Mouse (Mus musculus) layer of hippocampus, postnatal 25 days (tissue): ENCODE results near the gene Olfr1382. TPM values are rescaled to one million over a fixed set of nuclear protein-coding genes. Genes with fewer than 3 reads are reported as not detected.
"Not testable (repeated sequence)": the region's sequence is repeated elsewhere in the genome, so short reads cannot be mapped to it uniquely, and the experiment has no call there.

Experiments
- DNase-seq, 2 experiments: peaks; one replicate each; pipeline ENCODE4 v3.0.0; 2022; ENCODE audit warnings: mixed read lengths in 2 of 2, low spot score in 1 of 2; ENCODE audit errors: extremely low spot score in 1 of 2
- total RNA-seq, 2 experiments: library from RNA; stranded (reverse); gene quantifications; 2 replicates each; pipeline ENCODE4 v1.2.3; 2021

Gene Olfr1382
- total RNA-seq: not detected

DNA sequence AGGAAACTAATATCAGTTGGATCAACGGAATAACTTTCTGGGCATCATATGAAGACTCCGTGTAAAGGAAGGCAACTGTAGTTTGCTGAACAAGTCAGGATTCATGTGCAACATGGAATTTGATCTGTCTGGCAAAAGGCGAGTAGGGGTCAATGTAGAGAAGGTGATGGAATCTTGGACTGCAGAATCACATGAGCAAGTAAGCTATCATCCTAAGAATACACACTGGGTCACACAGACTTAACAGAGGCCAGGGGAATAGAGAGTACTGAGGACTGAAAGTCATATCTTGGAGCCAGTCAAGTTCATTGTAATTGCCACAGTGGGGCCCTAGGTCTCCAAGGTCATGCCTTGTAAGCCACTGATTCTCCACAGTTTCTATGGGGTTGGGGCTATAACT lies at the start of gene Olfr1382:
Gene Olfr1382, plus strand, starts transcription at position 301 of the 400 bp plus-strand sequence.
- DNase-seq: no peak

GRCm38 (mm10) chr11:49485973-49486372 lies 42.1 kb upstream of the Olfr1382 start:
- DNase-seq: no peak

- DNase-seq: not testable (repeated sequence)
These were observed 39.3 kb upstream of the Olfr1382 start, which contains the start of gene Olfr1385 for GRCm38 (mm10) chr11:49488770-49489169. Gene Olfr1385 (plus strand): TSS chr11:49489070.

DNA sequence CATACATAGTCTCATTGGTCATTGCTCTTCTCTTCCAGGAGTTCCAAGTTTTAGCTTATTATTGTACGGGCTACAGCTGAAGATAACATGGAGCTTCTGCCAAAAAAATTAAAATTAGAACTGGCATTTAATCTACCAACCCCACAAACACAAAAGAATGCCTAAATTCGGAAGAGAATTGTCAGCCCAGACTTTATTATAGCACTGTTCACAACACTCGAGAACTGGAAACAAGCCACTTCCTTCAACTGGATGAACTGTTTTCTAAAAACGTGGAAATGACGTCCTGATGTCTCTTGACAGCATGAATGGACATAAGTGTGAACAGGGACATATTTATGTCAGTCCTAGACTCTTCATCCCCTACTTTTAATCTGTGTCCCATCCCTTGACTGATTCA lies 10.0 kb upstream of the Olfr1382 start:
- DNase-seq: no peak

DNA sequence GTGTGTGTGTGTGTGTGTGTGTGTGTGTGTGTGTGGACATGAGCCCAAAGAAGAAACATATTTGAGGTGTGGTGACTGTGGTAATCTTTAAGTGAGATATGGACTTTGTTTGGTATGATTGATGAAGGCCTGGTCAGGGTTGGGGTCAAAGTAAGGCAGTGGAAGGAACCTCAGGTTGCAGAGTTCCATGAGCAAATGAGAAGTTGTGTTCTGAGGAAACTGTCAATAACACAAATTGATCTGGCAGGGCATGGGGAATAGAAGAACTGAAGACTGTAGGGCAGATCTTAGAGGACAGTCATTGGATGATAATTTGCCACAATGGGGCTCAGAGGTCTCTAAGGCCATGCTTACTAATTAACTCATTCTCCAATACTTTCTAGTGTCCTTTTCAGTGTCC lies 8.7 kb upstream of the Olfr1382 start, which contains the start of gene Olfr1383:
Gene Olfr1383, plus strand, starts transcription at position 301 of the 400 bp plus-strand sequence.
- DNase-seq: no peak

DNA sequence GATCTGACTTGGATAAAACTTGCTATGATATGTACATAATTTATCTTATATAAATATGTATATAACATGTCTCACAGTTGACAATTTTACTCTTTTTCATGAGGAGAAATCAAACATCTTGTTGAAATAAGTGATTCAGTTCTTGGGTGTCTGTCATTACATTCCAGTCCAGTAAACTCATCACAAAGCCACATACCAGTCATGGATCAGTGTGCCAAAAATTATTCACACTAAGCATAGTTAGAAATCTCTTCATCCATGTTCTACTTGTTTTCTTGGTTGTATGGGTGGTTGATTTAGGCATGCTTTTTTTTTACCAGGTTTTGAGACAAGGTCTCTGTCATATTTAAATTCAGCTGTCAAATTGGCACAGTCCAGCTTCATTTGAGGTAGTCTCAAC lies 4.7 kb downstream of the Olfr1382 start:
- no peak for DNase-seq

DNA sequence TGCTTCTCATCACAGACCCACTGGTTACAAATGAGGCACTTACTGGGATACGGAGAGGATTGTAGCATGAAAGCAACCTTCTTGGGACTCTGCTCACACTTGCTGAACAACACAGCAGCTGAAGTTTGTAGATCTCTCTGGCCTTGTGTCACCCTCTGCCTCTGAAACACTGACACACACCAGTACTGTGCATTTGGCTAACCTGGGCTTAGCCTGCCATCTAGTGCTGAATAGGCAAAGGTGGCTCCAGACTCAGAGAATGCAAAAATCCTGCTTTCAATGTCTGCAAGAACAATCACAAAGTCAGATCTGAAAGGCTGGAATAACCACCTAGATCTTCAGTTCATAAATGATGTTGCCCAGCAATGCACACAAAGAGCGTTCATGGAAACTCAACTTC lies 8.6 kb downstream of the Olfr1382 start:
- not testable (repeated sequence) for DNase-seq

DNA sequence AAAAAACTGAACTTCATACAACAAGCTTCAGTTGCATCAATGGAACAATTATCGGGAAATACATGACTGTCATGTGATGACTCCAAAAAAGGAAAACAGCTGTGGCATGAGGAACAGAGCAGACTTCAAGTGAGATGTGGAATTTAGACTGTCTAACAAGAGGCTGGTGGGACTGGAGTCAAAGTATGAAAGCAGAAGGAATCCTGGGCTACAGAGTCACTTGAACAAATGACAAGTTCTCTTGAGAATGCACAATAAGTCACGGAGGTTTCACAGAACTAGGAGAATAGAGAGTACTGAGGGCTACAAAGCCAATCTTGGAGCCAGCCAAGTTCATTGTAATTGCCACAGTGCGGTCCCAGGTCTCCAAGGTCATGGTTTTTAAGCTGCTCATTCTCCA lies 15.1 kb downstream of the Olfr1382 start, which contains the start of gene Olfr1381:
Gene Olfr1381, plus strand, starts transcription at position 301 of the 400 bp plus-strand sequence.
- not testable (repeated sequence) for DNase-seq

DNA sequence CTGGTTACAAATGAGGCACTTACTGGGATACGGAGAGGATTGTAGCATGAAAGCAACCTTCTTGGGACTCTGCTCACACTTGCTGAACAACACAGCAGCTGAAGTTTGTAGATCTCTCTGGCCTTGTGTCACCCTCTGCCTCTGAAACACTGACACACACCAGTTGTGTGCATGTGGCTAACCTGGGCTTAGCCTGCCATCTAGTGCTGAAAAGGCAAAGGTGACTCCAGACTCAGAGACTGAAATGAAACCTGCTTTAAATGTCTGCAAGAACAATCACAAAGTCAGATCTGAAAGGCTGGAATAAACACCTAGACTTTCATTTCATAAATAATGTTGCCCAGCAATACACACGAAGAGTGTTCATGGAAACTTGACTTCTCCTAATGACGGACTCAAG lies 26.0 kb downstream of the Olfr1382 start:
- peak in 1 of 2 experiments; percentile 4 for DNase-seq

DNA sequence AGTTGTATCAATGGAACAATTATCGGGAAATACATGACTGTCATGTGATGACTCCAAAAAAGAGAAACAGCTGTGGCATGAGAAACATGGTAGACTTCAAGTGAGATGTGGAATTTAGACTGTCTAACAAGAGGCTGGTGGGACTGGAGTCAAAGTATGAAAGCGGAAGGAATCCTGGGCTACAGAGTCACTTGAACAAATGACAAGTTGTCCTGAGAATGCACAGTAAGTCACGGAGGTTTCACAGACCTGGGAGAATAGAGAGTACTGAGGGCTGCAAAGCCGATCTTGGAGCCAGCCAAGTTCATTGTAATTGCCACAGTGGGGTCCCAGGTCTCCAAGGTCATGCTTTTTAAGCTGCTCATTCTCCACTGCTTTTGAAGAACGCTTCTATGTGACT lies 28.5 kb downstream of the Olfr1382 start, which contains the start of gene Olfr1380:
Gene Olfr1380, plus strand, starts transcription at position 301 of the 400 bp plus-strand sequence.
- not testable (repeated sequence) for DNase-seq

DNA sequence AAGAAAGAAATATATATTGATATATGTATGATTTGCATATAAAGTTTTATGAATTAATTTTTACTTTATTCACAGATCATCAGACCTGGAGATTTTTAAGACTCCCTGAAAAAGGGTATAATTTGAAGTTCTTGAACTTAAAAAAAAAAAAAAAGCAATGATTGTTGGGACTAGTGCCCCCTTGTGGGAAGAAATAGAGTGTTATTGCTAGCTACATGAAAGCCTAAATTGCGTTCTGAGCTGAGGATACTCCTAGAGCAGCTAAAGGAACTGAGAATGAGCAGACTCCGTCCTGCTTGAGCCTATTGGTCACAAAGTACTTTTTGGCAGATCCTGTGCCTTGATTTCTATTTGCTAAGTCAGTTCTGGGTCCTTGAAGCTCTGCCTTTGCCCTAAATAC lies 47.0 kb downstream of the Olfr1382 start:
- not testable (repeated sequence) for DNase-seq

- not testable (repeated sequence) for DNase-seq
These were observed 52.4 kb downstream of the Olfr1382 start for GRCm38 (mm10) chr11:49580452-49580851.

Other genes starting within 250 kb of the Olfr1382 start
- not detected for gene Olfr1393, start 249.9 kb upstream of the Olfr1382 start, total RNA-seq
- not detected for gene Olfr1392, start 243.0 kb upstream of the Olfr1382 start, total RNA-seq
- gene Olfr10, start 223.5 kb upstream of the Olfr1382 start, total RNA-seq: not detected
- gene Olfr1391, start 205.5 kb upstream of the Olfr1382 start, total RNA-seq: not detected
- gene Olfr1390, start 193.1 kb upstream of the Olfr1382 start, total RNA-seq: not detected
- gene Olfr1389, start 105.2 kb upstream of the Olfr1382 start, total RNA-seq: not detected
- under 1 TPM; 0.42 to 0.59 TPM for gene Olfr1388, start 91.6 kb upstream of the Olfr1382 start, total RNA-seq
- gene Olfr1387, start 72.9 kb upstream of the Olfr1382 start, total RNA-seq: not detected
- not detected for gene Olfr1386, start 63.2 kb upstream of the Olfr1382 start, total RNA-seq
- gene Olfr1385, start 39.2 kb upstream of the Olfr1382 start, total RNA-seq: not detected
- gene Olfr1384, start 21.5 kb upstream of the Olfr1382 start, total RNA-seq: not detected
- under 1 TPM in 1 of 2 experiments, not detected in 1; 0.40 TPM for gene Olfr1383, start 8.6 kb upstream of the Olfr1382 start, total RNA-seq
- gene Olfr1381, start 15.2 kb downstream of the Olfr1382 start, total RNA-seq: not detected
- not detected for gene Olfr1380, start 28.6 kb downstream of the Olfr1382 start, total RNA-seq
- 1 to 10 TPM; 1.9 to 2.5 TPM for gene Flt4, start 81.0 kb downstream of the Olfr1382 start, total RNA-seq
- gene Scgb3a1, start 135.4 kb downstream of the Olfr1382 start, total RNA-seq: under 1 TPM in 1 of 2 experiments, not detected in 1; 0.84 TPM
- 10 to 100 TPM; 43.4 to 43.6 TPM for gene Cnot6, start 184.5 kb downstream of the Olfr1382 start, total RNA-seq